Mouse (Mus musculus): ENCODE results near the gene Zfp810. TPM values are rescaled to one million over a fixed set of nuclear protein-coding genes. Genes with fewer than 3 reads are reported as not detected.
"Not testable (repeated sequence)": the region's sequence is repeated elsewhere in the genome, so short reads cannot be mapped to it uniquely, and the experiment has no call there.

Zfp810 gene
- polyA plus RNA-seq, 1 experiment from 2014 or later, result 2.6 TPM

DNA sequence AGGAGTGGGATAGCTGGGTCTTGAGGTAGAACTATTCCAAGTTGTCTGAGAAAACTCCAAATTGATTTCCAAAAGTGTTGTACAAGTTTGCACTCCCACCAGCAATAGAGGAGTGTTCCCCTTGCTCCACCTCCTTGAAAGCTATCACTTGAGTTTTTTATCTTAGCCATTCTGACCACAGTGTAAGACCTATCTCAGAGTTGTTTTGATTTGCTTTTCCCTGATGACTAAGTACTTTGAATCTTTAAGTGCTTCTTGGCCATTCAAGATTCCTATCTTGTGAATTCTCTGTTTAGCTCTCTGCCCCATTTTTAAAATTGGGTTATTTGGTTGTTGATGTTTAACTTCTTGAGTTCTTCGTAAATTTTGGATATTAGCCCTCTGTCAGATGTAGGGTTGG, 11.7 kb upstream of the Zfp810 start:
- no peak for ATAC-seq (ENCODE audit: low read depth)
- no peak for DNase-seq
- Histone ChIP-seq H3K9ac (no peak overlapping the region), H3K4me3 (replicated peaks) (no peak overlapping the region), H3K4me2 (no peak overlapping the region), H3K36me3 (no peaks in the 10 kb centered on the region), H3K4me1 (replicated peaks) (peaks cover 24% of the 10 kb centered on the region), H3K27me3 (no peaks in the 10 kb centered on the region), H3K27ac (no peak overlapping the region), H3K9me3 (replicated peaks) (0 out of 2 replicates have a peak, but pooled peaks cover 3% of the 10 kb centered on the region)
- 68% methylated on average over 1 of the region's 1 CpGs for WGBS (ENCODE audit: insufficient replicate concordance)

GRCm38 (mm10) chr9:22316047-22316446, 8.6 kb upstream of the Zfp810 start:
- H3K36me3 ChIP-seq; H3K4me2 ChIP-seq; H3K4me3 ChIP-seq (replicated peaks); DNase-seq; H3K9ac ChIP-seq; ATAC-seq (ENCODE audit: low read depth); H3K9me3 ChIP-seq (replicated peaks); H3K27ac ChIP-seq; H3K4me1 ChIP-seq (replicated peaks); H3K27me3 ChIP-seq: not testable (repeated sequence)
- 70% methylated on average over 5 of the region's 5 CpGs for WGBS (ENCODE audit: insufficient replicate concordance)

GRCm38 (mm10) chr9:22314066-22314465, 6.6 kb upstream of the Zfp810 start:
- Histone ChIP-seq H3K4me2 (no peak overlapping the region), H3K27me3 (no peaks in the 10 kb centered on the region), H3K9me3 (replicated peaks) (peaks cover 3% of the 10 kb centered on the region; the same call in 1 of the 2 replicates), H3K4me1 (replicated peaks) (no peaks in the 10 kb centered on the region), H3K36me3 (no peaks in the 10 kb centered on the region), H3K9ac (no peak overlapping the region), H3K27ac (no peak overlapping the region), H3K4me3 (replicated peaks) (no peak overlapping the region)
- no peak for DNase-seq
- 59% methylated on average over 3 of the region's 3 CpGs for WGBS (ENCODE audit: insufficient replicate concordance)
- ATAC-seq (ENCODE audit: low read depth), result no peak

DNA sequence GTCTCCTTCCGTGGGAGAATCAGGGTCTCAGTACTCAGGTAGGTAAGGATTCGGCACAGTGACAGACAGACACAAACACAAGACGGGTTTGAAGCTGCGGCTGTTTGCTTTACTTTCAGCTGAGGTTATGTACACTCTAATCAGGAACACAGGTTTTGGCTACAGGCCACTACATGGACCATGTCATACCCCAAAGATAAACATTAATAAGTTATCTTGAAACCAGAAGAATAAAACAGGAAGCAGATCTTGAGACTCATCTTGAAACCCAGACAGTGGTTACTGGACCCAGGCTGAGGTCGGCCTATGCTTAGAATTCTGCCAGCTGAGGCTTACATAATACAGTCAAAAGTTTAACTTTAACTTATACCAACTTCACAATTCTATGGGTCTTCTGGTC, 5.8 kb upstream of the Zfp810 start:
- DNase-seq (no peak), ATAC-seq (ENCODE audit: low read depth) (no peak)
- Histone ChIP-seq H3K9ac (no peak overlapping the region), H3K4me2 (no peak overlapping the region), H3K27me3 (no peaks in the 10 kb centered on the region), H3K27ac (no peak overlapping the region), H3K4me1 (replicated peaks) (no peaks in the 10 kb centered on the region), H3K36me3 (no peaks in the 10 kb centered on the region), H3K4me3 (replicated peaks) (no peak overlapping the region), H3K9me3 (replicated peaks) (peaks cover 3% of the 10 kb centered on the region; the same call in 1 of the 2 replicates)
- WGBS (ENCODE audit: insufficient replicate concordance), result 60% methylated on average over 5 of the region's 5 CpGs

DNA sequence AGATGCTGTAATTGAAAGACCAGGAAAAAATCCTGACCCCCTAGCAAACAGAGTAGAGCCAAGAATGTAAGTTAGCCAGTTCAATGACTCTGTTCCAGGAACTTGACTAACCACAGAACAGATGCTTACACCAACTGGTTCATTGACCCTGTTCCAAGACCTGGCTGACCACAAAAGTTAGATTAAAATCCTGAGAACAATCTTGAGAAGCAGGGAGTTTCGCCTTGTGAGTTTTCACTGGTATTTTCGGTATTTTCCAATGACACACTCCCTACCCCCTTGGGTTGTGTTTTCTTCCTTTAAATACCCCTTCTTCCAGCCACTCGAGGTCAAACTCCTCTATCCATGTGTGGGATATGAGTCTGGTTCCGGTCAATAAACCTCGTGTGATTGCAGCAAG, 2.2 kb upstream of the Zfp810 start:
- ATAC-seq (ENCODE audit: low read depth), result no peak
- WGBS (ENCODE audit: insufficient replicate concordance), result 78% methylated on average over 5 of the region's 5 CpGs

DNA sequence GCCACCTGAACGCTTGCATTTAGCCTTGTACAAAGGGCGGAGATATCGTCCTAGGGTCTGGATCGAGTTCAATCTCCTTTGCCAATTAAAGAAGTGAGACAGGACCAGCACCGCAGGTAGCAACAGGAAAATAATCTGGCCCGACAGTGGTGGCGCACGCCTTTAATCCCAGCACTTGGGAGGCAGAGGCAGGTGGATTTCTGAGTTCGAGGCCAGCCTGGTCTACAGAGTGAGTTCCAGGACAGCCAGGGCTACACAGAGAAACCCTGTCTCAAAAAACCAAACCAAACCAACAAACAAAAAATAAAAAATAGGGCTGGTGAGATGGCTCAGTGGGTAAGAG, 443 bp upstream of the Zfp810 start:
- WGBS (ENCODE audit: insufficient replicate concordance), result 9% methylated on average over 9 of the region's 9 CpGs
- DNase-seq; H3K27me3 ChIP-seq; H3K27ac ChIP-seq; H3K9me3 ChIP-seq (replicated peaks); H3K36me3 ChIP-seq: not testable (repeated sequence)
- Histone ChIP-seq H3K9ac (peak overlapping the region; percentile 86), H3K4me2 (peak overlapping the region; percentile 88), H3K4me3 (replicated peaks) (peak overlapping the region; percentile 83), H3K4me1 (replicated peaks) (peaks cover 14% of the 10 kb centered on the region)
- peak; percentile 52 for ATAC-seq (ENCODE audit: low read depth)

More for the DNA sequence above, 2.2 kb upstream of the Zfp810 start:
- Histone ChIP-seq H3K4me2 (no peak overlapping the region), H3K4me1 (replicated peaks) (peaks cover 14% of the 10 kb centered on the region), H3K9me3 (replicated peaks) (no peaks in the 10 kb centered on the region; the same call in 1 of the 2 replicates), H3K27ac (no peak overlapping the region), H3K9ac (no peak overlapping the region), H3K36me3 (no peaks in the 10 kb centered on the region), H3K4me3 (replicated peaks) (no peak overlapping the region), H3K27me3 (no peaks in the 10 kb centered on the region)
- DNase-seq, result no peak

GRCm38 (mm10) chr9:22306726-22307125, 722 bp downstream of the Zfp810 start:
- peak overlapping the region; percentile 88 for H3K4me2 ChIP-seq
- H3K4me1 ChIP-seq (replicated peaks), result peaks cover 14% of the 10 kb centered on the region
- 25% methylated on average over 6 of the region's 6 CpGs for WGBS (ENCODE audit: insufficient replicate concordance)
- DNase-seq (no peak), ATAC-seq (ENCODE audit: low read depth) (no peak)
- peak overlapping the region; percentile 86 for H3K9ac ChIP-seq
- H3K27ac ChIP-seq, result no peak overlapping the region
- H3K9me3 ChIP-seq (replicated peaks), result no peaks in the 10 kb centered on the region; the same call in 1 of the 2 replicates
- H3K4me3 ChIP-seq (replicated peaks), result peak overlapping the region; percentile 83
- no peaks in the 10 kb centered on the region for H3K27me3 ChIP-seq
- peaks cover 3% of the 10 kb centered on the region for H3K36me3 ChIP-seq

- Histone ChIP-seq H3K27me3 (no peaks in the 10 kb centered on the region), H3K9ac (no peak overlapping the region), H3K4me3 (replicated peaks) (no peak overlapping the region), H3K9me3 (replicated peaks) (no peaks in the 10 kb centered on the region), H3K4me1 (replicated peaks) (peaks cover 14% of the 10 kb centered on the region), H3K36me3 (peaks cover 18% of the 10 kb centered on the region), H3K27ac (no peak overlapping the region), H3K4me2 (no peak overlapping the region)
- DNase-seq (no peak), ATAC-seq (ENCODE audit: low read depth) (no peak)
- WGBS (ENCODE audit: insufficient replicate concordance), result 74% methylated on average over 1 of the region's 1 CpGs
These were observed 5.2 kb downstream of the Zfp810 start for GRCm38 (mm10) chr9:22302199-22302598.

DNA sequence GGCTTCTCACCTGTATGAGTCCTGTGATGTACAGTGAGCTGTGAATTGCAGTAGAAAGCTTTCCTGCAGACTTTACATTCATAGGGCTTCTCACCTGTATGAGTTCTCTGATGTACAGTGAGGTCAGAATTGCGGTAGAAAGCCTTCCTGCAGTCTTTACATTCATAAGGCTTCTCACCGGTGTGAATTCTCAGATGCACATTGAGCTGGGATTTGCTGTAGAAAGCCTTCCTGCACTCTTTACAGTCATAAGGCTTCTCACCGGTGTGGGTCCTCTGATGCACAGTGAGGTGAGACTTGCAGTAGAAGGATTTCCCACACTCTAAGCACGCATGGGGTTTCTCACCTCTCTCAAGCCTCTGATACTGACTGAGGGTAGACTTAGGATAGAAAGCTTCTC, 28.7 kb downstream of the Zfp810 start:
- Histone ChIP-seq H3K27me3 (no peaks in the 10 kb centered on the region), H3K4me1 (replicated peaks) (no peaks in the 10 kb centered on the region), H3K4me2 (no peak overlapping the region), H3K27ac (no peak overlapping the region), H3K9ac (no peak overlapping the region), H3K4me3 (replicated peaks) (no peak overlapping the region), H3K9me3 (replicated peaks) (peaks cover 32% of the 10 kb centered on the region), H3K36me3 (peaks cover 70% of the 10 kb centered on the region)
- DNase-seq, result no peak
- ATAC-seq (ENCODE audit: low read depth), result no peak
- 92% methylated on average over 4 of the region's 4 CpGs for WGBS (ENCODE audit: insufficient replicate concordance)

DNA sequence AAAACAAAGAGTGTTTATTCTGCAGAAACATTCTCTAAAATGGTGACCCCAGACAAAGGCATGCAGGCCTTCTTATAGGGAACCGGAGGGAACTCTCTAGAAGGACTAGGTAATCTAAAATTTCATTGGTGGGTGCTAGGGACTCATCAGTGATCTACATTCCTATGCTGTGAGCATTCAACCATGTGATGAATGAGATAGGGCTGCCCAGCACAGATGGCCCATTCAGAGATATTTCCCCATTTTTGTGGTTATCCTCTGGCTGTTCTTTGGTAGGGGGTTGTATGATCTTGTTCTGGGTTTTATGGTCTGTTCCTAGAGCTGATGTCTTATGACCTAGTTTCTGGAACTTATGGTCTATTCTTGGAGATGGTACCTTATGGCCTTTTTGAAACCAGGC, 38.6 kb downstream of the Zfp810 start:
- no peak overlapping the region for H3K4me3 ChIP-seq (replicated peaks)
- H3K9ac ChIP-seq, result no peak overlapping the region
- H3K9me3 ChIP-seq (replicated peaks), result no peaks in the 10 kb centered on the region
- no peak overlapping the region for H3K4me2 ChIP-seq
- H3K36me3 ChIP-seq, result no peaks in the 10 kb centered on the region
- no peaks in the 10 kb centered on the region for H3K4me1 ChIP-seq (replicated peaks)
- H3K27me3 ChIP-seq, result no peaks in the 10 kb centered on the region
- 76% methylated on average over 1 of the region's 1 CpGs for WGBS (ENCODE audit: insufficient replicate concordance)
- ATAC-seq (ENCODE audit: low read depth) (no peak), DNase-seq (no peak)
- H3K27ac ChIP-seq, result no peak overlapping the region

GRCm38 (mm10) chr9:22262611-22263010, 44.8 kb downstream of the Zfp810 start:
- Histone ChIP-seq H3K9me3 (replicated peaks) (no peaks in the 10 kb centered on the region), H3K4me2 (no peak overlapping the region), H3K36me3 (no peaks in the 10 kb centered on the region), H3K4me1 (replicated peaks) (peaks cover 21% of the 10 kb centered on the region), H3K9ac (no peak overlapping the region), H3K27ac (no peak overlapping the region), H3K27me3 (no peaks in the 10 kb centered on the region), H3K4me3 (replicated peaks) (no peak overlapping the region)
- DNase-seq (no peak), ATAC-seq (ENCODE audit: low read depth) (no peak)
- 83% methylated on average over 10 of the region's 10 CpGs for WGBS (ENCODE audit: insufficient replicate concordance)

GRCm38 (mm10) chr9:22261594-22261993, 45.9 kb downstream of the Zfp810 start:
- H3K4me2 ChIP-seq, result no peak overlapping the region
- no peak overlapping the region for H3K9ac ChIP-seq
- H3K27me3 ChIP-seq, result no peaks in the 10 kb centered on the region
- H3K4me1 ChIP-seq (replicated peaks), result peaks cover 25% of the 10 kb centered on the region
- H3K4me3 ChIP-seq (replicated peaks), result no peak overlapping the region
- 43% methylated on average over 1 of the region's 1 CpGs for WGBS (ENCODE audit: insufficient replicate concordance)
- no peaks in the 10 kb centered on the region for H3K36me3 ChIP-seq
- H3K9me3 ChIP-seq (replicated peaks), result no peaks in the 10 kb centered on the region
- ATAC-seq (ENCODE audit: low read depth) (no peak), DNase-seq (no peak)
- H3K27ac ChIP-seq, result no peak overlapping the region

All from liver, embryonic 13.5 days (tissue).